Comparison of ENCODE assay signal across 9 mouse cellular contexts in genomic region chr5:111269613-111270205, GRCm38 (mm10).
DNase-seq lines count a peak whose midpoint lies in the region; ATAC-seq and TF ChIP-seq lines count a peak whose summit lies in the region.
"Had no signal": no experiment of that assay in that cellular context is flagged by ENCODE, and none has a peak within 500 bp of the region (broad histone marks: within the 10 kb centered on the region; RNA-seq: fewer than 3 reads in every experiment).

No protein-coding gene starts in this region.

- no peak for TF ChIP-seq POLR2A in cortical plate, adult 2 months (IDR thresholded peaks at IDR 0.05; ENCODE audit: extremely low read depth, insufficient read depth, low read length)

- no peak for TF ChIP-seq EP300 in liver, embryonic 14.5 days (IDR thresholded peaks at IDR 0.05; ENCODE audit: low read depth)

- WGBS in intestine, postnatal 0 days: 76% methylated on average over 6 of the region's 6 CpGs
- WGBS in liver, embryonic 14.5 days (ENCODE audit: insufficient replicate concordance): 64% methylated on average over 6 of the region's 6 CpGs
- WGBS in neural tube, embryonic 12.5 days: 63% methylated on average over 6 of the region's 6 CpGs

- H3K9ac ChIP-seq in intestine, postnatal 0 days (ENCODE audit: low read depth, low read length): no peak overlapping the region
- H3K9ac ChIP-seq in liver, embryonic 14.5 days (replicated peaks): no peak overlapping the region
- no peak overlapping the region for H3K9ac ChIP-seq in neural tube, embryonic 12.5 days

- no peaks in the 10 kb centered on the region for H3K27me3 ChIP-seq in intestine, postnatal 0 days (replicated peaks; ENCODE audit: control insufficient read depth, insufficient read depth, low read length)
- H3K27me3 ChIP-seq in liver, embryonic 14.5 days (ENCODE audit: control insufficient read depth, insufficient read depth, low read length): no peaks in the 10 kb centered on the region
- no peaks in the 10 kb centered on the region for H3K27me3 ChIP-seq in neural tube, embryonic 12.5 days (replicated peaks)
- H3K27me3 ChIP-seq: embryonic facial prominence, embryonic 13.5 days had no signal

- H3K27ac ChIP-seq in cortical plate, adult 2 months (ENCODE audit: insufficient read depth, low read length): no peak overlapping the region
- no peak overlapping the region for H3K27ac ChIP-seq in intestine, postnatal 0 days (ENCODE audit: low read depth, low read length)
- H3K27ac ChIP-seq in liver, embryonic 14.5 days: no peak overlapping the region
- no peak overlapping the region; the same call in 1 of the 2 replicates for H3K27ac ChIP-seq in neural tube, embryonic 12.5 days
- H3K27ac ChIP-seq: embryonic facial prominence, embryonic 13.5 days had no signal

- no peaks in the 10 kb centered on the region for H3K9me3 ChIP-seq in intestine, postnatal 0 days (ENCODE audit: control insufficient read depth)
- no peaks in the 10 kb centered on the region for H3K9me3 ChIP-seq in liver, embryonic 14.5 days (ENCODE audit: control insufficient read depth, low read length)
- H3K9me3 ChIP-seq in neural tube, embryonic 12.5 days: peaks cover 7% of the 10 kb centered on the region

- H3K4me2 ChIP-seq in intestine, postnatal 0 days (replicated peaks; ENCODE audit: low read depth): no peak overlapping the region
- no peak overlapping the region for H3K4me2 ChIP-seq in liver, embryonic 14.5 days (ENCODE audit: low read depth)
- no peak overlapping the region for H3K4me2 ChIP-seq in neural tube, embryonic 12.5 days (replicated peaks)
- H3K4me2 ChIP-seq: embryonic facial prominence, embryonic 13.5 days had no signal

- peak; percentile 84 for DNase-seq in 3T3-L1 (ENCODE audit: low read depth, low spot score)
- peak; percentile 67 for DNase-seq in ZHBTc4 (ENCODE audit: low read depth, low spot score)
- peak; percentile 68 to 77 for DNase-seq in gastrocnemius, postnatal 4 days (ENCODE audit: low spot score in 2 of 2)
- peak; percentile 20 to 41 (median 36) for DNase-seq in liver, embryonic 14.5 days (ENCODE audit: low read depth in 3 of 3, low spot score in 3 of 3)
- peak; percentile 58 for DNase-seq in thymus, postnatal 0 days (ENCODE audit: low spot score)

- no peaks in the 10 kb centered on the region; the same call in 1 of the 2 replicates for H3K36me3 ChIP-seq in intestine, postnatal 0 days (ENCODE audit: control insufficient read depth, insufficient read depth)
- no peaks in the 10 kb centered on the region for H3K36me3 ChIP-seq in liver, embryonic 14.5 days (replicated peaks; ENCODE audit: control insufficient read depth, insufficient read depth, low read depth)
- H3K36me3 ChIP-seq in neural tube, embryonic 12.5 days: peaks cover 51% of the 10 kb centered on the region

- no peaks in the 10 kb centered on the region for H3K4me1 ChIP-seq in cortical plate, adult 2 months (ENCODE audit: control insufficient read depth, insufficient read depth, low read length)
- H3K4me1 ChIP-seq in intestine, postnatal 0 days (replicated peaks; ENCODE audit: control insufficient read depth, insufficient read depth, low read length): no peaks in the 10 kb centered on the region
- H3K4me1 ChIP-seq in liver, embryonic 14.5 days (replicated peaks; ENCODE audit: control insufficient read depth in 2 of 2, insufficient read depth in 2 of 2, low read length in 1 of 2): no peaks in the 10 kb centered on the region
- H3K4me1 ChIP-seq in neural tube, embryonic 12.5 days: 0 out of 2 replicates have a peak, but pooled peaks cover 7% of the 10 kb centered on the region

- H3K4me3 ChIP-seq in cortical plate, adult 2 months (ENCODE audit: insufficient read depth, low read length): no peak overlapping the region
- no peak overlapping the region for H3K4me3 ChIP-seq in intestine, postnatal 0 days (ENCODE audit: low read depth, low read length)
- H3K4me3 ChIP-seq in liver, embryonic 14.5 days (ENCODE audit: insufficient read depth in 1 of 2, low read depth in 2 of 2, low read length in 2 of 2): no peak overlapping the region
- no peak overlapping the region for H3K4me3 ChIP-seq in neural tube, embryonic 12.5 days
- H3K4me3 ChIP-seq: embryonic facial prominence, embryonic 13.5 days had no signal

- 0 out of 2 replicates have a peak, but pooled peaks have one; percentile 7 for ATAC-seq in intestine, postnatal 0 days
- ATAC-seq in liver, embryonic 14.5 days (ENCODE audit: insufficient read depth): no peak
- ATAC-seq in neural tube, embryonic 12.5 days (ENCODE audit: low FRiP score, low read depth): peak; percentile 35; the same call in 1 of the 2 replicates

- TF ChIP-seq CTCF in cortical plate, adult 2 months (IDR thresholded peaks at IDR 0.05; ENCODE audit: extremely low read depth, insufficient read depth, low read length): peak; percentile 98
- peak; percentile 97 for TF ChIP-seq CTCF in intestine, postnatal 0 days (IDR thresholded peaks at IDR 0.05; ENCODE audit: low read depth)
- TF ChIP-seq CTCF in liver, embryonic 14.5 days (IDR thresholded peaks at IDR 0.05; ENCODE audit: low read depth): peak; percentile 97
